Mouse (Mus musculus) right cerebral cortex, postnatal 25 days (tissue): ENCODE measurements at regions not wholly inside any gene's neighbourhood (a gene's known extent, or its start where the extent isn't known, plus 50 kb on each side); places are given as distances from the start of the nearest gene placed in this dataset.
"Not testable (repeated sequence)": the region's sequence is repeated elsewhere in the genome, so short reads cannot be mapped to it uniquely, and the experiment has no call there.

Experiments used
- DNase-seq: peaks from one replicate; pipeline ENCODE4 v3.0.0; 2022

DNA sequence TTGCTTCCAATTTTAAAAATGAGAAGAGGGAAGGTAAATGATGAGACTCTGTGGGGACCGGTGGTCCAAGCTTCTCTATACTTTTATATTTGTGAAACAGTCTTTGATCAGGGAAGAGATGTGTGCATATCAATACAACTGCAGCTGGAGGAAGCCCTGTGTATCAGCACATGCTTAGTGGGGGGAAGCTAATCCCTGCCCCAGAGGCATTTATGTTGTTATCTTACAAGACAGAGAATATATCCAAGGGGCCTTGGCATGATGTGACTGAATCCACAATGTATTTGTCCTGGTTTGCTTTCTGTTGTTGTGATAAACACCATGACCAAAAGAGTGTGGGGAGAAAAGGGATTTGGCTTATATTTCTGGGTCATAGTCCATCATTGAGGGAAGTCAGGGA, 105.2 kb upstream of the C9orf72 start:
- no peak for DNase-seq

DNA sequence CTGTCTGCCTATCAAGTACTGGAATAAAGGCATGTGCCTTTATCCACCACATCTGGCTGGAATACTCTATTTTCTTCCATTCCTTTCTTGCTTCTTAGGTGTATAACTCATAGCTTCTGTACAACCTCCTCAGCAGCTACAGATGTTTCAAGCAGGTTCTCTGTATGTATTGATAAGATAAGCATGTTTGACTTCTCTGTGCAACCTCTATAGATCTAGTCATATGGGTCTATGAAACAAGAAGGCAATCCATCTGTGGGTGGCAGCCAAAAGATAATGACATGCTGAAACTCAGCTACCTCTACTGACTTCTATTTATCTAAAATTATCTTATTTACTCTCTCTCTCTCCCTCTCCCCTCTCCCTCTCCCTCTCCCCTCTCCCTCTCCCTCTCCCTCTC, 99.3 kb upstream of the C9orf72 start:
- DNase-seq = no peak

DNA sequence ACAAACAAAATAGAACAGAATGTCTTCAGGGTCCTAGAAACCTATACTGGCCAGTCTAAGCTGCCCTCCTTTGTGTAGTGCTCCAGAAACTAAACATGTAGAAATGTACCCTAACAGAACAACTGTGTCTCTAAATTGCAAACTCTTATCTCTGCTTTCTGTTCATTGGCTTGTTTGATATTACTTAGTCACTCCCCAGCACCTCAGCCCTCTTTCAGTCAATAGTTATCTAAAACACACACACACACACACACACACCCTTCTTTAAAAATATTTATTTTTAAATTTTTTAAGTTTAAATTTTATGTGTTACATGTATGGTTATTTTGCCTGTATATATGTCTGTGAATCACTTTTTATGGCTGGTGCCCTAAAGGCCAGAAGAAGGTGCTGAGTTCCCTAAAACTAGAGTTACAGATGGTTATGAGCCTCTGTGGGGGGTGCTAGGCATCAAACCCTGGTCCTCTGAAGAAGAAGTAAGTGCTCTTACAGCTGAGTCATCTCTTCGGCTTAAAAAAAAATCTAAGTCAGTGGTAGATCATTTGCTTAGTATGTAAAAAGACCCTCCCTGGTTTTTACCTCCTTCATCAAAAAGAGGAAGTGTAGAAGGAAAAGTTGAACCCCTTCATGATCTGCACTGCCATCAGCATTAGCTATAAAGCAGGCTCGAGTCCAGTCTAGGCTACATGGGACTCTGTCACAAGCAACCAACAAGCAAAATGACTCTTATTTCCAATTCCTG, 96.6 kb upstream of the C9orf72 start:
- no peak for DNase-seq

DNA sequence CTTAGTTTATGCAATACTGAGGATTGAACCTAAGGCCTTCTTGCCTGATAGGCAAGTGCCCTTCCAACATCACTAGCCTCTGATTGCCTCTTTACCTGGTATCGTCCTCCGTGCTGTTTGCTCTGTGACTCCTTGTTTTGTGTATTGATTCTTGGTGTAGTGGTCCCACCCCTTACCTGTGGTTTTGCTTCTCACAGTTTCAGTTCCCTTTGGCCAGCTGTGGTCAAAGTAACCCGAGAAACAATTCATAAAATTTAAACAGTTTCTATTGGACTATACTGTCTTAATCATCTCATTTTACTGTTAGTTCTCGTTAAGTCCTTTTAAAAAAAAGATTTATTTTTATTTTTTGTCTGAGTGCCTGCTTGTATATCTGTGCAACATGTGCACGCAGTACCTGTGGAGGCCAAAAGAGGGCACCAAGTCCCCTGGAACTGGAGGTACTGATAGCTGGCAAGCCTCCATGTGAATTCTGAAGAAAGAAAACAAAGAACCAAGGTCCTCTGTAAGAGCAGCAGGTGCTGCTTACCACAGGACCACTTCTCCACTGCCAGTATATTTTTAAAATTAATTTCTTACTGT, 84.5 kb upstream of the C9orf72 start:
- no peak for DNase-seq

DNA sequence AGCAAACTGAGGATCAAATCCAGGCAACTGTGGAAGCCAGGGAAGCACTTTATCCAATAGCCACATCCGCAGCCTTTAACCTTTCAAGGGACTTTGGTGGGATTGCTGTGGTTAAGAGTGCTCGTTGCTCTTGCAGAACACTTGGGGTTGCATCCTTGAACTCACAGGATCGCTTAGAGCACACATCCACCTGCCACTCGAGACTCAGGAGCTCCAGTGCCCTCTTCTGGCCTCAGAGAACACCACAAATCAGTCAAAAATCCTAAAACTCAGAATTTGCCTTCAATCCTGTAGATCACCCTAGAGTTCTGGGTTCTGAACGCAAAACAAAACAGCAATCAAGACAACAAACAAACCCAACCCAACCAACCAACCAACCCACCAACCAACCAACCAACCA, 82.2 kb upstream of the C9orf72 start:
- DNase-seq = no peak

DNA sequence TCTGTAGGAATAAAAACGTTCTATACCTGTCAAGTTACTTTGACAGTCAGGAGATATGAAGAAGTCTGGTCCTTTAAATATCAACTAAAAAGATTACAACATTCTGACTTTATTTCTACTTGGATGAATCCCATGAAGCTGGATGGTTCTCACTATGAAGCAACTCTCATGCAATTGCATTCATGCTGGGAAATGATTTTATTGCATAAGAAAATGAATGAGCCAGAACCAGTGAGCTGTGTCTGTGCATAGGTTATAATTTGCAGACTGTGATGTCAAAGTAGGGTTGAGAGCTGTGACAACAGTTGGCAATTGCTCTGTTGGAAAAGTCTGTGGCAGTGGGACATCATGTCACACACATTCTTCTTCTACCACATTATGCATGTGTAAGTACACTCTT, 79.2 kb upstream of the C9orf72 start:
- no peak for DNase-seq

DNA sequence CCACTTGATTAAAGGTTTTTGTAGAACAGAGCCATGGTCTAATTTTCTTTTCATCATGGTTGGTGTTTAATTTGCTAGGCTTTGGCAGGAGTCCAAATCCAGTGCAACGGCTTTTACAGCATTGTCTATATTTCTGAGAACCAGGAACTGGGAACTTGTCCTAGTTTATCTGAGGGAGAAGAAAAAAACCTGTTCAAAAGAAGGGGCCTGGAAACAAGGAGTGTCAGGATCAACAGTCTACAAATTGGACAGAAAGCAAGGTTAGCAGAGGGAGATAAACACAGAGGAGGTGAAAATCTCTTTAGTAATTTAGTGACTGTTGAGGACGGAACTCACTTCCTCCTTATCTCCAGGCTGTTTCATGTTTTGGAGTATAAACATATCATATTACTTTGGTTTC, 74.9 kb upstream of the C9orf72 start:
- no peak for DNase-seq

DNA sequence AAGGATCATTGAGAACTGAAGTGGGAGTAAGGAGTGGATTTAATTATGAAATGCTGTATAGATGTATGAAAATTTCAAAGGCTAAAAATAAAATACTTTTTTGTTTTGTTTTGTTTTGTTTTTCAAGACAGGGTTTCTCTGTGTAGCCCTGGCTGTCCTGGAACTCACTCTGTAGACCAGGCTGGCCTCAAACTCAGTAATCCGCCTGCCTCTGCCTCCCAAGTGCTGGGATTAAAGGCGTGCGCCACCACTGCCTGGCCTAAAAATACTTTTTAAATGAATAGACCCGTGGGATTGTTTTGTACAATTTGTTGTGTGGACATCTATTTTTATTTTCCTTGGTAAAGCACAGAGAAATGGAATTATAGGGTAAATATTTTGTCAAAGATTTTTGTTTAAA, 74.4 kb upstream of the C9orf72 start:
- DNase-seq = not testable (repeated sequence)

DNA sequence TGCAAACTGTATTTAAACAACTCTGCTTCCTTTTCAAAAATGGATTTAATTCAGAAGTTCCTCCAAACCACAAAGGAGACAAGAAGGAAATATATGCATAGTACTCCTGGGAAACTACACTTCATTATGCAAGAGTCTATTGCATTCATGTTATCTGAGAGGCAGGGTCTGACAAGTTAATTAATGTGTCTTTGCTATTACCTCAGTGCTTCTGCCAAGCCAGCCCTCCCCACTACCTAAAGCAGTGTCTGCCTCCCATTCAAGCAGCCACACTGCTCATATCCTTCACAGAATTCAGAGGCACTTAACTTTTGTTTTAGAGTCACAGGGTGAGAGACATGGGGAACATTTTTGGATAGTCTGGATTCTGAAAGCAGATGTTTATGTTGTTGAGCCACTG, 58.6 kb upstream of the C9orf72 start:
- no peak for DNase-seq
